Mouse (Mus musculus): ENCODE data around the gene Ercc6l2.
"Not testable (repeated sequence)": the region's sequence is repeated elsewhere in the genome, so short reads cannot be mapped to it uniquely, and the experiment has no call there.

The Ercc6l2 gene

GRCm38 (mm10) chr13:63885532-63885949 is 70.5 kb downstream of the Ercc6l2 start:
- no peak for DNase-seq (ENCODE audit: low spot score)

GRCm38 (mm10) chr13:63886429-63887052 is 71.5 kb downstream of the Ercc6l2 start:
- no peak for DNase-seq (ENCODE audit: low spot score)

GRCm38 (mm10) chr13:63900679-63901302 is 85.8 kb downstream of the Ercc6l2 start:
- no peak for DNase-seq (ENCODE audit: low spot score)

DNA sequence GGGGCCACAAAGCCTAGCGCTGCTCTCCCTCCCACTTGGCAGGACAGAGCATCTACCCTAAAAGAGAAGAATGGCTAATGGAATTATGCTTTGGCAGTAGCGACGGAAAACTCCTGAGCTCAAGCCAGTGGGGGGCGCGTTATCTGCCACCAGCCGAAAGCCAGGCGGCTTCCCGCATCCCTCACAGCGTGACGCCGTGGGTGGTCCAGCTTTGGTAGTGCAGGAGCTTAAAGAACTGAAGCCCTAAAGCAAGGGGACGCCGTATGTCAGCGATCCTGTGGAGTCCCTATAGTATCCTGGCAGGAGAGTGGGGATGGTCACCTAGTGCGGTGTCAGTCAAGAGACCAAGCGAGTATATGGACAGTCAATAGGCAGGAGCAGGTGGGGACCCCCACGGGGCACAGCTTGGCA is 86.3 kb downstream of the Ercc6l2 start:
- DNase-seq (ENCODE audit: low spot score), result peak; percentile 75

GRCm38 (mm10) chr13:63901714-63902597 is 86.9 kb downstream of the Ercc6l2 start:
- DNase-seq (ENCODE audit: low spot score), result peak; percentile 26

GRCm38 (mm10) chr13:63906516-63906915 is 91.5 kb downstream of the Ercc6l2 start:
- no peak for DNase-seq (ENCODE audit: low spot score)

- DNase-seq (ENCODE audit: low spot score), result no peak
These were observed 92.4 kb downstream of the Ercc6l2 start for GRCm38 (mm10) chr13:63907437-63907836.

GRCm38 (mm10) chr13:63910141-63910804 is 95.2 kb downstream of the Ercc6l2 start:
- no peak for DNase-seq (ENCODE audit: low spot score)

GRCm38 (mm10) chr13:63911617-63912016 is 96.6 kb downstream of the Ercc6l2 start:
- DNase-seq (ENCODE audit: low spot score), result no peak

GRCm38 (mm10) chr13:63913136-63913535 is 98.1 kb downstream of the Ercc6l2 start:
- no peak for DNase-seq (ENCODE audit: low spot score)

GRCm38 (mm10) chr13:63915176-63915575 is 100.1 kb downstream of the Ercc6l2 start:
- no peak for DNase-seq (ENCODE audit: low spot score)

DNA sequence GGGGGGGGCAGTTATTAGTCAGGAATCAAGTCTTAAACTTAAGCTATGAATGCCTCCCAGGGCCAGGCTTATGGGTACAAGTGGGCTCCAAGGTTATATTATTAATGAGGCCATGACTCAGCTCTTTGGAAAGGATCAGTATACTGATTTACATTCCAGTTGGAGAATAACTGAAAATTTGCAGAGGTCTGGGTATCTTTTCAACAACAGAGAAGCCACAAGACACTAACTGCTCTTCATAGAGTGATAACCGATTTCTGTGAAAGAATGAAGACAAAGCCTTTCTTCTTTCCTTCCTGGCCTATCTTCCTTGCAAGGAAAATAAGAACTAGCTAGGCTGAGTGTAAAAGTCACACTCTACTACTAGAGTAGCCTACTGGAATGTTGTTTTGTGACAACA is 100.6 kb downstream of the Ercc6l2 start:
- no peak for DNase-seq (ENCODE audit: low spot score)

DNA sequence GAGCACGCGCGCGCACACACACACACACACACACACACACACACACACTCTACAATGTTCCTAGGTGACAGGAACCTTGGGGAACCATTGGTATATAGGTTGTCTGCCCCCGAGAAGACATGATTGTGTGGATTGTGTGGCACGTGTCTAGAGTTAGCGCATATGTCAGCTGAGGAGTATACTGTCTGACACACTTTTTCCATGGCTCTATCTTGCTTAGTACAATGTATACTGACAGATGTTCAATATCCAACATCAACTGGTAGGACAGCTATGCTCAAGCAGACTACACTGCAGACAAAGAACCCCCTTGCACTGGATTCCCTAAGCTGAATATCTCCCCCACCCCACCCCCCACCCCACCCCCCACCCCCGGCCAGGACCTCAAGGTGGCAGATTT is 101.5 kb downstream of the Ercc6l2 start:
- DNase-seq (ENCODE audit: low spot score), result no peak

- DNase-seq (ENCODE audit: low spot score), result peak; percentile 63
These were observed 102.2 kb downstream of the Ercc6l2 start for GRCm38 (mm10) chr13:63917198-63917767.

DNA sequence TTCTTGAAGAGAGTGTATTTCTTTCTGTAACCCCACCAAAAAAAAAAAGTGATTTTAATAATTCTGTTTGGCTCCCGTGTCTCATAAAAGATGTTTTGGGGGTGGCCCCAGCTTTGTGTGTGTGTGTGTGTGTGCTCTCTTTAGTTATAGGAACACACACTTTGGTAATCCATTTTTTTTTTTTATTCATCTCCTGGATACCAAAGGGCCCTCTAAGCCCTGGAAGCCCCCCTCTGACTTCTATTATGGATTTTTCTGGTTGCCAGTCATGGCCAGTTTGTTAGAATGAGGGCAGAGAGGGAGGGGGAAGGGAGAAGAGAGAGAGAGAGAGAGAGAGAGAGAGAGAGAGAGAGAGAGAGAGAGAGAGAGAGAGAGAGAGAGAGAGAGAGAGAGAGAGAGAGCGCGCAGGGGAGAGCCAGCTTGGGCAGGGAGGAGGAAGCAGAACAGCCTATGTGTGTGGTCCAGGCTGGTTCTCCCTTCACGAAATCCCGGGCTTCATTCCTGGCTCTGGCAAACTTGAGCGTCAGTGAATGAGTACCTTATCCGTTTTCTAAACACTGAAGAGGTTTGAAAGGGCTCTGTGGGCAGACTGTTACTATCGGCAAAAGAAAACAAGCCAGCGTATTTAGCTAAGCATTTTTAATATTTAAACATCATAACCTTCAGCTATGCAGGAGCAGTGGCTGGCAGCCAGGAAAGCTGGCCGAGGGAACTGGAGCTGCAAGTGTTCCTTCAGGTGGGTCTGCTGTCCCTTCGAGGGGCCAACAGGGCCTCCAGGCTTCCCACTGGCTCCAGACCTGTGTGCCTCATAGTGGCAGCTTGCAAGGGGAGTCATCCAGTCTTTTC is 103.0 kb downstream of the Ercc6l2 start:
- DNase-seq (ENCODE audit: low spot score), result peak; percentile 27

GRCm38 (mm10) chr13:63918733-63919422 is 103.8 kb downstream of the Ercc6l2 start:
- peak; percentile 73 for DNase-seq (ENCODE audit: low spot score)

- DNase-seq (ENCODE audit: low spot score), result not testable (repeated sequence)
These were observed 109.0 kb downstream of the Ercc6l2 start for GRCm38 (mm10) chr13:63924036-63924435.

DNA sequence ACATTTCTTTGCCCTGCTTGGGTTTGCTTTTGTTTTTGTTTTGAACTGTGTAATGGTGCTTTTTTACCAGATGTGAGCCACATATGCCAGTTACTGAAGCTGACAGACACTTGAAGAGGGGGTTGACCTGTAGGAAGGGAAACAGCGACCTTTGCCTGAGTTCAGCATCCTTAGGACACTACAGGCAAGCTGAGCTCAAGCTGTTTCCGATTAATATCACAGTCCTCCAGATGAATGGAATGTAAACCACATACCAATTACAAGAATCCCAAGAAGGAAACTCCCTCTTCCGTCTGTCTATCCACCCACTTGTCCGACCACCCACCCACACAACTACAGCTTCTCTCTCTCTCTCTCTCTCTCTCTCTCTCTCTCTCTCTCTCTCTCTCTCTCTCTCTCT is 112.3 kb downstream of the Ercc6l2 start:
- no peak for DNase-seq (ENCODE audit: low spot score)

DNA sequence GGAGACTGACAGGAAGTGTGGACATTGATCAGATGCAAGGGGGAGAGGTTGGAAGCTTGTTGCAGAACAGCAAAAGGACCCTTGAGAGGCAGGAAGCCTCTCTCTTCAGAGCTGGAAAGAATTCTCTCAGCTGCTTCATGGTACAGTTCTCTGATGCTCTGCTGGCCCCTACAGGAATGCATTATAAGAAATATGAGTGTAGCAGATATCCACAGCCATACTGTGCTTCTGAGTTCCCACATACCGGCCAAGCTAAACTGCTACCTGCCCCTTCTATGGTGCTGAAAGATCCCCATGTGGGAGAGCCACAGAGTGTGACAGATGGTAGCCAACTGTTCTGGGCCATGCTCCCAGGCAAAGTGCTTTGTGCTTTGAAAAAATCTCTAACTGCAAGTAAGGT is 114.3 kb downstream of the Ercc6l2 start:
- peak; percentile 51 for DNase-seq (ENCODE audit: low spot score)

DNA sequence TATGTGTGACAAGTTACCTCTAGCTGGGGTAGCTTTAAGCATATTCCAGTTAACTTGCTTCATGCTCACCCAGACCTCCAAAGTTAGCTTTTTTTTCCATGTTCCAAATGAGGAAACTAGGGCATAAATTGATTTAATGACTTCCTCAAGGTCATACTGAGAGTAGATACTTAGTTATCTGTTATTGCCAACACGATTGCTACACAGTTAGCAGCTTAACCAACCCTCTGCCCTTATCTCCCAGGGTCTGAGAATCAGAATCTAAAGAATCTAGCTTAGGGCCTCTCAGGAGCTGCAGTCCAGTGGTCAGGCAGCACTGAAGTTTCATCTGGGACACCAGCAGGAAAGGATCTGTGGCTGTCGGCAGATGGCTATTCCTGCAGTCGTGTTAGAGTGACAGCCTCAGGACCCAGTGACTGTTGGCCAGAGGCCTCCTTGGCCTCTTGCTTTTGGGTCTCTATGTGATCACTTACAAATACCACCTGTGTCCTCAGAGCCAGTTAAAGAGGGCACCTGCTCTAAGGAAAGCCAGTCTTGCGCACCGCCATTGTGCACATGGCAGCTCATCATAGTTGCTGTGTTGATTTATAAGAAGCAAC is 115.0 kb downstream of the Ercc6l2 start:
- DNase-seq (ENCODE audit: low spot score), result no peak
